Mouse (Mus musculus) embryonic stem cell, embryonic (primary cell): ENCODE data around the gene Gtpbp1.
"Not testable (repeated sequence)": the region's sequence is repeated elsewhere in the genome, so short reads cannot be mapped to it uniquely, and the experiment has no call there.

Source experiments
- CTCF ChIA-PET, 4 experiments: fragments of 300-600 bp in 2 of 4; fragments of 350-600 bp in 2 of 4; sonication (Branson Sonifier 250); formaldehyde crosslinking; loops; one replicate each; lab custom pipeline; 2022; ENCODE audit warnings: inconsistent platforms in 2 of 4; lab: Charles Lee
- POLR2A ChIA-PET, 4 experiments: fragments of 300-600 bp in 2 of 4; fragments of 350-600 bp in 2 of 4; sonication (Branson Sonifier 250); formaldehyde crosslinking; loops; one replicate each; lab custom pipeline; 2022; ENCODE audit warnings: antibody characterized with exemption in 4 of 4, inconsistent platforms in 1 of 4; lab: Charles Lee

Gtpbp1 gene

GRCm38 (mm10) chr15:79670972-79671299 is 19.7 kb upstream of the Gtpbp1 start:
- ChIA-PET CTCF (interaction anchor here in 3 of 4 experiments (0.6 to 4.1 kb wide), 16 partner anchors 9 to 713 kb away, joined by 3 to 40 read pairs (median 4); partner anchors contain the start of genes Fam227a (in 3 of the 3), Cby1 (in 2 of the 3) and Dmc1 (in 1 of the 3)), POLR2A (interaction anchor here (0.5 to 5.2 kb wide), 24 partner anchors 9 to 603 kb away, joined by 3 to 29 read pairs (median 4); partner anchors contain the start of genes Cby1 (in 3 of the 4), Fam227a (in 3 of the 4), Gtpbp1 (in 3 of the 4) and Cbx7 (in 1 of the 4))

- CTCF ChIA-PET, result not testable (repeated sequence)
- POLR2A ChIA-PET, result interaction anchor here in 2 of 4 experiments (0.6 to 5.2 kb wide), 3 partner anchors 10 to 642 kb away, joined by 3 to 29 read pairs (median 6); no protein-coding TSS in a partner anchor
Measured at GRCm38 (mm10) chr15:79671828-79672348, 18.8 kb upstream of the Gtpbp1 start.

DNA sequence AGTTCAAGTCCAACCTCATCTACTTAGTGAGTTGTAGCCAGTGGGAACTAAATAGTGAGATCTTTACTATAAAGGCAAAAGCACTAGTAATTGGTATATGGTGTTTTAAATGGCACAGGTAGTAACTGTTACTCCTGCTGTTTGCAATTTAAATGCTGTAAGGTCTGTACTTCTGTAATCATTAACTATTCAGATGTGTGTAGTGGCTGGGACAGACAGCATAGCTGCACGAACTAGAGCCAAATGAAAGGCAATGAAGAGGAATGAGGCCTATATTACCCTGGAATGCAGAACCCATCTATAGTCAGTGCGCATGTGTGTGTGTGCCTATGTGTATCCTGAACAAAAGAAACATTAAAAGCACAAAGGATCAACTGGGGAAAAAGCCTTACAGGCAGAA is 12.7 kb upstream of the Gtpbp1 start:
- ChIA-PET POLR2A (interaction anchor here in 3 of 4 experiments (0.6 to 2.2 kb wide), 11 partner anchors 10 to 116 kb away, joined by 3 to 10 read pairs (median 4); partner anchors contain the start of genes Josd1 (in 3 of the 3) and Gtpbp1 (in 1 of the 3)), CTCF (interaction anchor here in 1 of 4 experiments (0.7 to 0.8 kb wide), 2 partner anchors 20 to 611 kb away, joined by 3 read pairs; no protein-coding TSS in a partner anchor)

GRCm38 (mm10) chr15:79681973-79682372 is 8.7 kb upstream of the Gtpbp1 start:
- POLR2A ChIA-PET, result interaction anchor here in 3 of 4 experiments (0.6 to 5.4 kb wide), 20 partner anchors 8 to 401 kb away, joined by 3 to 29 read pairs (median 4); partner anchors contain the start of genes Cby1 (in 3 of the 3), Fam227a (in 3 of the 3), Gtpbp1 (in 3 of the 3) and Ddx17 (in 2 of the 3)
- CTCF ChIA-PET, result interaction anchor here in 3 of 4 experiments (0.6 to 2.3 kb wide), 5 partner anchors 23 to 329 kb away, joined by 3 to 5 read pairs (median 5); partner anchors contain the start of genes Cby1 (in 2 of the 3) and Fam227a (in 2 of the 3)

DNA sequence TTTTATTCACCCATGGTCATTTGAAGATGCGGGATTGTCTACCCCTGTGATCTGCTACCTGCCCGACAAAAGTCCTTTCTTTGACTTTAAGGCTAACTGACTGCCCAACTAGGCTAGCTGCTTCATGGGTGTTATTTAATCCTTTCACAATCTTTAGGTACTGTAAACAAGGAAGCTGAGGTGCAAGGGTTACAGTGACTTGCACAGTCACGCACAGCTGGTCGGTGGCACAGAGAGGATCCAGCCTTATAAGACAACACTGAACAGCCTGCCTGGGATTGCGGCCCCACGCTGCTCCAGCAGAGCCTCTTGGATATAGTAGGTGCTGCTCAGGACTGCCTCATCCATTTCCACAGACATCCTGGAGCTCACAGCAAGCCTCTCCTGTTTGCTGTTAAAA is 7.5 kb upstream of the Gtpbp1 start:
- CTCF ChIA-PET, result no interaction called here
- POLR2A ChIA-PET, result interaction anchor here in 2 of 4 experiments (1.0 to 5.4 kb wide), 6 partner anchors 9 to 25 kb away, joined by 4 to 29 read pairs (median 6); partner anchors contain the start of genes Cby1 (in 2 of the 2), Fam227a (in 2 of the 2) and Tomm22 (in 1 of the 2)

DNA sequence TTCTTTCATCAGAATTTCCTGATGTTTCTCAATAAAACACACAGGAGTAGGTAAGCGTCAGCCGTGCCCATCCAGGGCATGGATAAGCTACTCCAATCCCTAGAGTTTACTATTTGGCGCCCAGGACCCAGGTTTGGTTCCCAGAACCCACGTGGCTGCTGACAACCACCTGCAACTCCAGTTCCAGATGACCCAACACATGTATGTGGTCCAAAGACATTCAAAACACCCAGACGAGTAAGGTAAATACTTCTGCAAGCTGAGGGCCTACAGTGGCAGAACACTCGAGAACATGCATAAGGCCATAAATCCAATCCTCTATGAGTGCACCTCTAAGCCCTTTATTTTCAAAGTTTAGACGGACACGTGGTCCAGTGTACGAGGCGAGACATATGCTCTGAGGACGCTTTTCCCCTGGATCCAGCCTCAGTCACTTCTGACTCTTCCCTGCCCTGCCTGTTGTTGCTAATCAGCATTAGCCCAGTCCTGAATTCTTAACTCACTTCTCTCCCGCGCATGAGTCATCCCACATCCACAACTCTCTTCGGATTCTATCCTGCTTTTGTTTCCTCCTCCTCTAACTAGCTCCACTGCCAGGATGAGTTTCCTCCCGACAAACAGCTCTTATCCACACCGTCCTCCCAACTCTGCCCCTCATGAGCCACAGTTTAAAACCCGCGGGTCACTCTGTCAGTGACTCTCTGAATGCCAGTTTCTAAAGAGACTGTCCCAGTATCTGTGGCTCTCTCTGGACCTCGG is 6.8 kb upstream of the Gtpbp1 start:
- CTCF ChIA-PET, result no interaction called here
- POLR2A ChIA-PET, result interaction anchor here in 2 of 4 experiments (0.7 to 5.4 kb wide), 6 partner anchors 10 to 25 kb away, joined by 3 to 29 read pairs (median 7); partner anchors contain the start of genes Tomm22 (in 2 of the 2), Cby1 (in 1 of the 2) and Fam227a (in 1 of the 2)

DNA sequence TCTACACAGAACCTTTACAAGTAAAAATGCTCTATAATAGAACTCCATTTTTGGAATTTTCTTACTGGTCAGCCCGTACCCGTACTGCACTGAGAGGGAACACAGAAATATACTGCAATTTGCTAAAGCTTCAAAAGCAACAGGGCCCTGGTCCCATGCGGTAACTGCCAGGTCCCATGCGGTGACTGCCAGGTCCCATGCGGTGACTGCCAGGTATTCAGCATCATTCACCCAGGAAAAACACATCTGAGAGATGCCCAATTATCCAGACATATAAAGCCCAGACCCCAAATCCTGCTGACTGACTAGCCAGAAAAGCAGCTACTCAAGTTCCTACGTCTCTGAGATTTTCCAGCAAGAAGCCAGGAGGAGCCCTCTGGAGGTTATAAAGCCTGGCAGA is 6.0 kb upstream of the Gtpbp1 start:
- ChIA-PET POLR2A (interaction anchor here in 2 of 4 experiments (1.5 to 5.4 kb wide), 5 partner anchors 11 to 26 kb away, joined by 5 to 29 read pairs (median 8); partner anchors contain the start of genes Tomm22 (in 2 of the 2), Cby1 (in 1 of the 2) and Fam227a (in 1 of the 2)), CTCF (interaction anchor here in 2 of 4 experiments (0.5 to 1.0 kb wide), 2 partner anchors 14 to 40 kb away, joined by 4 read pairs; partner anchors contain the start of gene Tomm22 (in 1 of the 2))

DNA sequence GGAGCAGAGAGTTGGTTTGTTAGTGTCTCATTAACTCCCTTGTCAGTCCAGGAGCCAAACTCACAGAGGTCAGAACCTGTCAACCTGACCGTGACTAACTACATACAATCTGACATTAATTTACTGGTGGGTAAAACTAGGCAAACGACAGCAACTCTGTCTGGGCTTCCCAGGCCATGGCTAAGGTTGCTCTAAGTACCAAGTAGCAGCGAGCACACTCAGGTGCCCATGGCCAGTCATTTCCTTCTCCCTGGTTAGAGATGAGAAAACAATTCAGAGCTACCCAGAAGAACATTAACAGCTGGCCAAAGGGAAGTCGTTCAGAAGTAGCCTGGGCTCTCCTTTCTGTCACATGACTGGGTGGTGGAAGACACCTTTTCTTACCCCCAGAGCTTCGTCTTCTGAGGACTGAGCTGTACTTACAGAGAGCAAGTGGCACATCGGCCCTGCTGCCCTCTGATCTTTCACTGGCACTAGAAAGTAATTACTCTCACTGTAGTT is 5.5 kb upstream of the Gtpbp1 start:
- CTCF ChIA-PET, result interaction anchor here in 3 of 4 experiments (1.0 kb wide), 3 partner anchors 27 to 442 kb away, joined by 3 to 7 read pairs (median 4); partner anchors contain the start of genes Cby1 (in 1 of the 3) and Fam227a (in 1 of the 3)
- POLR2A ChIA-PET, result interaction anchor here in 2 of 4 experiments (1.0 to 2.4 kb wide), 6 partner anchors 12 to 27 kb away, joined by 4 to 8 read pairs (median 6); partner anchors contain the start of genes Tomm22 (in 2 of the 2), Cby1 (in 1 of the 2) and Fam227a (in 1 of the 2)

DNA sequence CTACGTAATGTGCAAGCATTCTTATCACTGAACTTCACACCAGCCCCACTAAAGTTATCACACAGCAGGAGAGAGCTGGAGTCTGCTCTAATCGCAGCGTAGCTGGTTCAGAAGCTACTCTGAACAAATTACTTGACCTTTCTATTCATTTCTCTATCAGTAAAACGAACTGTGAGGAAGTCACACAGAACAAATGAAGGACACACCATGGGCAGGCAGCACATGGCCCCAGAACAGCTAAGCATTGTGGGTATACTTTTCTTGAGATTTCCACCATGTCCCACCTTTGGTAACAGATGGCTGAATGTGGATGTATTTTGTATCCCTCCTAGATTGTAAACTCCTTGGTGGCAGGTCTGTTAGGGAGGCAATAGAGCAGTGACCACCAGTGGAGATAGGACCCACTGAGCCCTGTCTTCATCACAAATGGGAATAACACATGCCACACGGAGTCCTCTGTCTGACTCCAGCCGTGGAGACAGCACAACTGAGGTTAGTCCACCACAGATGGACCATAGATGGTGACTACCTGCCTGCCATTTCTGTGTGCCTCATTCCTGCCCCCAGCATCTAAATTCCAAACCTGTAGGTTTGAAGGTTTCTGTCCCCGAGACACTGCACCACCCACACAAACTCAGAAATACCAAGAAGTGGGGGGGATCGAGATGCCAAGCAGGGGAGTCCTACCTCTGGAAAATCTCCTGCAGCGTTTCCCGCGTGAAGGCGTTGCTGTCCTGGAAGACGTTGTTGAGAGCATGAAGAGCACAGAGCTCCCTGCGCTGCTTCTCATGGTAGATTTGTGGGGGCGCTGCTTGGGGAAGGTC is 4.4 kb upstream of the Gtpbp1 start:
- POLR2A ChIA-PET, result interaction anchor here in 2 of 4 experiments (1.0 to 2.3 kb wide), 8 partner anchors 11 to 27 kb away, joined by 4 to 9 read pairs (median 6); partner anchors contain the start of genes Tomm22 (in 2 of the 2), Cby1 (in 1 of the 2) and Fam227a (in 1 of the 2)
- CTCF ChIA-PET, result interaction anchor here in 2 of 4 experiments (1.0 kb wide), 2 partner anchors 28 to 443 kb away, joined by 3 to 7 read pairs; partner anchors contain the start of genes Cby1 (in 1 of the 2) and Fam227a (in 1 of the 2)

DNA sequence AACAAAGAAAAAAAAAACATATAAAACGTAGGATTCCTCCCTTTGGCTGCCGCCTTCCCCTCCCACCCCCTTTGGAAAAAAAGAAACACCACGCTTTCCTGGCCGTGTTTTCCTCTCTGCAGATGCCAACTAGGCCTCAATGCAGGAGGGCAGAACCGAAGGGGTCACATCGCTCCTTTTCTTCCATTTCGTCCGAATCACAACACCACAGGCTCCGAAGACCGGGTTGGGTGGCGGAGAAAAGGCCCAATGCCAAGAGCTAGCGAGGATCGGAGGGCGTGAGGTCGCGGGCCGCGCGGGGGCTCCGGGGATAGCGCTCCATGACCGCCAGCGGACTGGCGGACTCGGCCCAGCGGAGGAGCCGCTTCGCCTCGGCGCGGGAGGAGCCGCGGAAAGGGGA is 3.5 kb upstream of the Gtpbp1 start:
- POLR2A ChIA-PET, result interaction anchor here in 3 of 4 experiments (0.6 to 2.3 kb wide), 39 partner anchors 9 to 573 kb away, joined by 3 to 18 read pairs (median 4); partner anchors contain the start of genes Cby1 (in 3 of the 3), Fam227a (in 3 of the 3), Cbx7 (in 1 of the 3) and Dmc1 (in 1 of the 3)
- CTCF ChIA-PET, result interaction anchor here in 1 of 4 experiments (1.2 to 1.5 kb wide), 2 partner anchors 29 to 146 kb away, joined by 5 to 6 read pairs; partner anchors contain the start of genes Cby1 and Fam227a

DNA sequence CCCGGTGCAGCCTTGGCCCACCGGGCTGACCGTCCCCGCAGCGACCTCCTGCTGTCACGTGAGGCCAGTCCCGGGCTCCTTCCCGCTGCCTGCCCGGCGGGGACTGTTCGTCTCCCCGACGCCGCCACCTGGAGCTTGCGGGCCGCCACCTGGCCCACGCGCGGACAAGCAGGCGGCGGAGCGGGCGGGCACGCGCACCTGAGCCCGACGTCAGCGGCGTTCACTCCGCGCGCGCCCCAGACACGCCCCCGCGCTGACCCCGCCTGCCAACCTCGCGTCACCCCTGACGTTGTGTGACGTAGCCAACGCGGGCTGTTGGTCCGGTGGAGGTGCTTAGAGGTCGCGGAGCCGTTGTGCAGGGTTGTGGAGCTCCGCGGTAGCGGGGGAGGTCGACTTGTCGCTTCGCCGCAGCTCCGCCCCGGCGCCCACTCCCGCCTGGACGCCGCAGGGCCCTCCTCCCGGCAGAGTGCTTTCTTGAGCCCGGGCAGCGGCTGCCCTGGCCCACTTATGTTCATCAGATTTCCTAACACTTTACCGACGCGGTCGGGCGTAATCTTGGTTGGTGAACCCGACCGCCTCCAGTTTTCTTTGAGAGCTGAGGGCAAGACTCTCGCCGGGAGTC is 2.9 kb upstream of the Gtpbp1 start, which contains the start of gene Josd1:
Gene Josd1, minus strand, starts transcription at position 274 of the 622 bp plus-strand sequence.
- POLR2A ChIA-PET, result interaction anchor here in 3 of 4 experiments (0.5 to 2.3 kb wide), 61 partner anchors 9 to 1023 kb away, joined by 3 to 18 read pairs (median 3); partner anchors contain the start of genes Cby1 (in 3 of the 3), Ddx17 (in 3 of the 3), Fam227a (in 3 of the 3) and Tomm22 (in 2 of the 3)
- CTCF ChIA-PET, result interaction anchor here in 1 of 4 experiments (0.8 to 1.5 kb wide), 4 partner anchors 10 to 145 kb away, joined by 3 to 6 read pairs (median 4); partner anchors contain the start of genes Cby1 and Fam227a

GRCm38 (mm10) chr15:79688268-79688956 is 2.2 kb upstream of the Gtpbp1 start:
- ChIA-PET POLR2A (interaction anchor here (0.5 to 2.3 kb wide), 58 partner anchors 8 to 1022 kb away, joined by 3 to 18 read pairs (median 3); partner anchors contain the start of genes Cby1 (in 3 of the 4), Ddx17 (in 3 of the 4), Fam227a (in 3 of the 4) and Tomm22 (in 2 of the 4)), CTCF (interaction anchor here in 2 of 4 experiments (0.7 to 1.5 kb wide), 5 partner anchors 9 to 144 kb away, joined by 3 to 6 read pairs (median 4); partner anchors contain the start of genes Cby1 (in 1 of the 2) and Fam227a (in 1 of the 2))

DNA sequence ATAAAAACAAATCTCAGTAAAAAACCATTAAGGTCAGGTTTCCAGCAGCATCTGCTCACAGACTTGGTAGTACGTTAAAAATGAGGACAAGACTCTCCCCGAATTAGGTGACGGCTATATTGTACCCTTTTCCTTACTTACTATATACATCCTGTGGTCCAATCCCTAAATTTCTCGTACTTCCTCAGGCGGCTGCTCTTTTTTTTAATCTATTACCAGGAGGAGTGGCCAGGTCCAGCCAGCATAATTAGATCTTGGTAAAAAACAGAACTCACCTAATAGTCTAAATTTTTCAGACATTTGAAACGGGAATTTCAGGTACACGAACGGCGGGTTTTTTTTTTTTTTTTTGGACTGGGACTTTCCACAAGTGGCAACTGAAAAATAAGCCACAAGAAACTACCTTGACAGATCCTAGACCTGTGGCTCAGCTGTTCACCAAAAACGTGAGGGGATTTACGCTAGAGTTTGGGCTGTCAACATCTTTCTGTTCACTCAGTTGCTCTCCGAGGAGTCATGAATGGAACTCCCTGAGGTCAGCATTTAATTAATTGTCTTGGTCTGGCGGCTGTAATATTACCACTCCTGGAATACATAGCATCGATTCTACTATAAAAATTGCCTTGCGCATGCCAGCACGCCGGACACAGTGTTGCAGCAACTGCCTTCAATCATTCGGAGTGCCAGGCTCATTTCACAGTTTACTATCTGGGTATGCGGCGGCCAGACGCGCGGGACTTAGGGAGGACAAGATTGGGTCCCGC is 801 bp upstream of the Gtpbp1 start:
- POLR2A ChIA-PET, result interaction anchor here in 3 of 4 experiments (0.6 to 1.7 kb wide), 86 partner anchors 8 to 1719 kb away, joined by 3 to 19 read pairs (median 4); partner anchors contain the start of genes Cby1 (in 3 of the 3), Fam227a (in 3 of the 3), Tomm22 (in 3 of the 3) and Atf4 (in 2 of the 3)

More for the DNA sequence above, 801 bp upstream of the Gtpbp1 start:
- CTCF ChIA-PET, result interaction anchor here in 3 of 4 experiments (0.6 to 1.2 kb wide), 9 partner anchors 19 to 544 kb away, joined by 3 to 6 read pairs (median 3); partner anchors contain the start of genes Fam227a (in 1 of the 3) and Mief1 (in 1 of the 3)
